Mouse (Mus musculus) forebrain, embryonic 16.5 days (tissue): ENCODE measurements around the gene Cd68. TPM values are rescaled to one million over a fixed set of nuclear protein-coding genes. Genes with fewer than 3 reads are reported as not detected.

Source experiments
- ATAC-seq: fragments of 200-750 bp; cut with Nextera tagmentation; 2 replicates; pipeline ENCODE4 v1.8.0; 2017; ENCODE audit warnings: mild to moderate bottlenecking, moderate library complexity
- H3K27ac ChIP-seq: fragments of 300-500 bp; sonication (generic); 2 replicates; pipeline ENCODE4 v1.5.1; 2014; ENCODE audit warnings: low read length, control low read depth
- H3K27me3 ChIP-seq: fragments of 300-500 bp; sonication (generic); replicated peaks from 2 replicates; pipeline ENCODE4 v1.6.1; 2014; ENCODE audit warnings: low read length; ENCODE audit not compliant: control insufficient read depth, insufficient read depth
- H3K36me3 ChIP-seq: fragments of 300-500 bp; sonication (generic); 2 replicates; pipeline ENCODE4 v1.6.1; 2014; ENCODE audit not compliant: control insufficient read depth, insufficient read depth
- H3K4me1 ChIP-seq: fragments of 300-500 bp; sonication (generic); replicated peaks from 2 replicates; pipeline ENCODE4 v1.6.1; 2014; ENCODE audit warnings: low read length; ENCODE audit not compliant: control insufficient read depth, insufficient read depth
- H3K4me2 ChIP-seq: fragments of 300-500 bp; sonication (generic); 2 replicates; pipeline ENCODE4 v1.6.1; 2014; ENCODE audit warnings: mild to moderate bottlenecking, low read length, control low read depth
- H3K4me3 ChIP-seq: fragments of 300-500 bp; sonication (generic); replicated peaks from 2 replicates; pipeline ENCODE4 v1.5.1; 2014; ENCODE audit warnings: mild to moderate bottlenecking, low read length, control low read depth
- H3K9ac ChIP-seq: fragments of 300-500 bp; sonication (generic); replicated peaks from 2 replicates; pipeline ENCODE4 v1.6.1; 2014; ENCODE audit warnings: low read depth, low read length, control low read depth
- H3K9me3 ChIP-seq: fragments of 300-500 bp; sonication (generic); 2 replicates; pipeline ENCODE4 v1.6.1; 2016; ENCODE audit warnings: low read length; ENCODE audit not compliant: control insufficient read depth
- WGBS: fragments of 180-500 bp; shearing (Covaris S2); extraction: QIAGEN DNeasy Blood & Tissue Kit; methylation state at CpG from one replicate; pipeline ENCODE4 v1.1.7; 2014; 5-methylcytosine and 5-hydroxymethylcytosine counted together
- polyA plus RNA-seq: library from polyadenylated mRNA; unstranded; fragments of >200 nt; fragmentation: Nextera tagmentation; extraction: Ambion mirVana; gene quantifications from 2 replicates; pipeline ENCODE4 v1.2.1, GENCODE M21; 2015

The Cd68 gene
- polyA plus RNA-seq, 1 experiment from 2014 or later: 7.8 TPM

DNA sequence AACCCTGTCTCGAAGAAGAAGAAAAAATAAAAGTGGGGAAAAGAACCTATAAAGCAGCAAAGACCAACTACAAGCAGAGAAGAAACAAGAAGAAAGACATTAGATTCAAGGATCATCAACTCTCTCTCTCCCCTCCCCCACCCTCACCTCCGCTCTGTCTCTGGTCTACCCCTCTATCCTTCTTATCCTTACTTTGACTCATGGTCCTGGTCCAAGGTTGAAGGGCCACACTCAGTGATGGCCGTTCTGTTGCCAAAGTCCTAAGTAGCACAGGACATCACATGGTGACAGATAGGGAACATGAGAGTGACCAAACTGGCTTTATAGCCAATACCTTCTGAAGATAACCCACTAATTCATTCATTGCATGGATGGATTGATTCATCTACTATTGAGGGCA lies 31.4 kb upstream of the Cd68 start:
- H3K9ac ChIP-seq: no peak overlapping the region
- no peak overlapping the region for H3K4me3 ChIP-seq
- no peak for ATAC-seq
- no peaks in the 10 kb centered on the region for H3K9me3 ChIP-seq
- 86% methylated on average over 2 of the region's 3 CpGs for WGBS
- peaks cover 11% of the 10 kb centered on the region for H3K4me1 ChIP-seq
- no peaks in the 10 kb centered on the region for H3K36me3 ChIP-seq
- no peak overlapping the region for H3K4me2 ChIP-seq
- H3K27ac ChIP-seq: no peak overlapping the region
- no peaks in the 10 kb centered on the region for H3K27me3 ChIP-seq

DNA sequence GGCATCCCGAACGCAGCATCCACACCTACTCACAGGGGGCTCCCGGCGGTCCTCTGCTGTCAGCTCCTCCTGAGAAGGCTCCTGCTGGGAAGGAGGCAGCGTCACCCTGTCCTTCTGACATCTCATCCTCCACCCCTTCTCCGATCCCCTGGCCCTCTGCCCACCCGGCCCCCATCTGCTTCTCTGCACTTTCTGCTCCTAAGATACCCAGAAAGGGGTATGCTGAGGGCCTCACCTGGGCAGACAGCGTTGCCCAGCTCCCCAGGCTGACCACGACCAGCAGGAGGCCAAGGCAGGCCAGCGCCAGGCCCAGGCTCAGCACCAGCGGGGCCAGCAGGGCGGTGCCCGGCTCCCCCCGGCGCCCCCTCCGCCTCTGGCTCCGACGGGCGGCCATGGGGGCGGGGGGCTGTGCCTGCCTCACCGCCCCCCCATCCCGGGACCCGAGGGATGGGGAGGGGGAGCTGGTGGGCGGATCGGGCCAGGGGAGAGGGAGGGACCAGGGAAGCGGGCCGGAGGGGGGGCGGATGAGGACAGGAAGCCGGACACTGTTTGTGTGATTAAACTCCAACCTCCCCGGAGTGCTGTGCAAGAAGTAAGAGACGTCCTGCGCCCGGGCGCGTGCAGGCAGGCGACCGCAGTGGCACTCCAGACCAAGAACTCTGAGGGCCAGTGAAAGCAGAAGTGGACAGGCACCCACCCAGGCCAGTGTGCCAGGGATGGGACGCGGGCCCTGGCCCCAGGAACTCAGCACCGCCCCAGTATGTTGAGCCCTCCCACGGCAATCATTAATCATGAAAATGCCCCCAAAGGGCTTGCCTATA lies 29.6 kb upstream of the Cd68 start, which contains the start of the genes Tnfsf12 and Tnfsfm13:
Tnfsf12 (minus strand) TSS at position 489 of the 821 bp plus-strand sequence.
Tnfsfm13 (minus strand) TSS at position 738 of the 821 bp plus-strand sequence.
- Histone ChIP-seq H3K36me3 (no peaks in the 10 kb centered on the region), H3K27ac (no peak within 1 kb of the TSS), H3K9me3 (no peaks in the 10 kb centered on the region), H3K27me3 (no peaks in the 10 kb centered on the region), H3K4me1 (peaks cover 11% of the 10 kb centered on the region), H3K9ac (peak within 1 kb of the TSS; percentile 68), H3K4me3 (peak within 1 kb of the TSS; percentile 44), H3K4me2 (peak within 1 kb of the TSS; percentile 90)
- peak; percentile 20; the same call in 1 of the 2 replicates for ATAC-seq
- WGBS: 2% methylated on average over 41 of the region's 41 CpGs

DNA sequence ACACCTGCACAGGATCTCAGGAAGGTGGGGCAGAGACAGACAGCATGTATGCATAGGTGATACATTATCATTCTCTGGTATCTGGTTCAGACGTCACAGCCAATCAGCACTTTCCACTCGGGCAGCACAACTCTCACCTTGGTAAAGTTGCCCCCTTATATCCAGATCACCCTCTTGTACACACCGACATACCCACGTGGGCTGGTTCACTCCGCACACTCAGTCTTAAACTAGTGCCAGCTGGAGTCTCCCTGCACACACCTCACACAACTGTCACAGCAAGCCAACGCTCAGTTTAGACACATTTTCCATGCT lies 29.1 kb upstream of the Cd68 start:
- H3K4me3 ChIP-seq: peak overlapping the region; percentile 44
- H3K9me3 ChIP-seq: no peaks in the 10 kb centered on the region
- WGBS: 24% methylated on average over 6 of the region's 6 CpGs
- no peaks in the 10 kb centered on the region for H3K36me3 ChIP-seq
- H3K9ac ChIP-seq: peak overlapping the region; percentile 68
- H3K4me2 ChIP-seq: peak overlapping the region; percentile 90
- H3K4me1 ChIP-seq: peaks cover 11% of the 10 kb centered on the region
- no peaks in the 10 kb centered on the region for H3K27me3 ChIP-seq
- H3K27ac ChIP-seq: no peak overlapping the region
- ATAC-seq: 0 out of 2 replicates have a peak, but pooled peaks have one; percentile 47

DNA sequence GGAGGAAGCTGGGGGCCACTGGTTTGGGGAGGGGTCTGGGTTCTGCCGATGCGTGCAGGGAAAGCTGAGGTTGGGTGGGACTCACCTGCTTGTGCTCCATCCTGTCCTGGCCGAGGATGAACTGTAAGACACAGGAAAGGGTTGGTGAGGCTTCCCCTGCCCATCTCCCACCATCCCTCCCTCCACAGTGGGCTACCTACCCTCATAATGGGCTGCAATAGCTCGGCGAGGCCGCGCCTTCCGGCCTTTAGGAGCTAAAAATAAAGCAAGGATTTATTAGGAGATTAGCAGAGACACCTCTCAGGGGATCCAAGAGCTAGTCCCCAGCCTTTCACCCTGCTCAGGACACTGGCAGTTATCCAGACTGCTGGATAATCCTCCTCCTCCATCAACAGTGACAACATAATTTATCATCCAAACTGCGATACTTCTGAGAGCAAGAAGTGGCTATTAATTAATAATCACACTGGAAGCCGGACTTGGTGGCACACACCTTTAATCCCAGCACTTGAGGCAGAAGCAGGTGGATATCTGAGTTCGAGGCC lies 27.5 kb upstream of the Cd68 start:
- ATAC-seq: no peak
- WGBS: 67% methylated on average over 11 of the region's 11 CpGs
- Histone ChIP-seq H3K4me1 (peaks cover 11% of the 10 kb centered on the region), H3K27ac (no peak overlapping the region), H3K4me2 (no peak overlapping the region), H3K27me3 (no peaks in the 10 kb centered on the region), H3K4me3 (no peak overlapping the region), H3K9me3 (no peaks in the 10 kb centered on the region), H3K9ac (no peak overlapping the region), H3K36me3 (no peaks in the 10 kb centered on the region)

DNA sequence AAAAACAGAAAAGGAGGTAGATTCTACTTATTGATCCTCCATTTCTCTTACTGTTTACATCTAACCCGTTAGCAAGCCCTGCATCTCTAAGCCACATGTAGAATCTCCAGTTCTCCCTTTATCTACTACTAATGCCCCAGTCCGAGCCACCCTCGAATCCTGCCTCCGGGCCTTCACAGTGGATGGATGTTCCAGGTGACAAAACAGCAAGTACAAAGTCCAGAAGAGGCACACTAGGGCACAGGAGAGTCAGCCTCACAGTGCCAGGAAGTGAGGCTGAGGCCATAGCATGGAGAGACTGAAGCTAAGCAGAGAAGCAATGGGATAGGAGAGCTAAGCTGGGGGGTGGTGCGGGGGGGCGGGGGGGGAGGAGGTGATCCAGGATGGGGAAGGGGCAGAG lies 26.9 kb upstream of the Cd68 start:
- no peak for ATAC-seq
- Histone ChIP-seq H3K9me3 (no peaks in the 10 kb centered on the region), H3K27me3 (no peaks in the 10 kb centered on the region), H3K4me2 (no peak overlapping the region), H3K9ac (no peak overlapping the region), H3K27ac (no peak overlapping the region), H3K36me3 (no peaks in the 10 kb centered on the region), H3K4me1 (peaks cover 11% of the 10 kb centered on the region), H3K4me3 (no peak overlapping the region)
- whole genome bisulfite sequencing: 84% methylated on average over 6 of the region's 6 CpGs

DNA sequence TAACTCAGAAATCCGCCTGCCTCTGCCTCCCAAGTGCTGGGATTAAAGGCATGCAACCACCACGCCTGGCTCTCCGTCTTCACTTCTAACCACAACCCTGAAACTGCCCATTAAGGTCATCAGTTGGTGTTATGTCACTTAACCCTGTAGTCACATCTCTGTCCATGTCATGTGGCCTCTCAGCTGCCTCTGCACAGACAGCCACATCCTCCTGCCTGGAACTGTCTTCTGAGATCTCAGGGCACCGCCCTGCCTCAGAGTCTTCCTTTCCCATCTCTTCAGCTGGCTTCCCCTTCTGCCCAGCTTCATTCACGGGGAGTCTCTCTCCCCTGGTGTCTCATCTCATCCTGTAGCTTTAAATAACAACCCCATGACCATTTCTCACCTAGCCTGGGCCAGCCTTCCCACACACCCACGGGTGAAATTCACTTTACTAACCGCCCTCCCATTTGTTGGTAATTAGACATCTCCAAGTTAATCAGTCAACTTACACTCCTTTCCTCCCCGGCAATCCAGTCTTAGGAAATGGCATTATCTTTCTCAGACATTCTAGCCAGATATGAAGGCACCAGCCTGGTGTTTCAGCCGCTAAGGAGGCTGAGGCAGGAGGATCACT lies 26.4 kb upstream of the Cd68 start:
- no peak overlapping the region for H3K9ac ChIP-seq
- H3K36me3 ChIP-seq: no peaks in the 10 kb centered on the region
- whole genome bisulfite sequencing: 81% methylated on average over 9 of the region's 9 CpGs

DNA sequence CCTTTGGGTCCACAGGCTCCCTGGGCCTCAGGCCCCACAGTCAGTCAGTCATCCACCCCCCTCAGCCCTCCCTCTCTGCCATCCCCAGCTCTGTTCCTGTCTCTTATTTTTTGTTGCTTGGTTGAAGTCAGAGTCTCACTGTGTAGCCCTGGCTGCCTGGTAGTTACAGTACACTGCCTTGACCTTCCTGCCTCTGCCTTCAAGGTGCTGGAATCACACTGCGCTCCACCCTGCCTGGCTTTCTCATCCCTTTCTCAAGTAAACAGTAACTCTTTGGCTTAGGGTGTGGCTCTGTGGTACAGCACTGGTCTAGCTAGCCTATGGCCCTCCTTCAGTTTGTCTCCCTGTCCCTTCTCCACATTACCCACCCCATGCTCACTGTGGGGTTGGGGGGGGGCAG lies 23.9 kb upstream of the Cd68 start:
- H3K27ac ChIP-seq: no peak overlapping the region
- ATAC-seq: no peak

More for the DNA sequence above, 26.4 kb upstream of the Cd68 start:
- ATAC-seq: no peak
- Histone ChIP-seq H3K27me3 (no peaks in the 10 kb centered on the region), H3K4me2 (no peak overlapping the region), H3K4me3 (no peak overlapping the region), H3K9me3 (no peaks in the 10 kb centered on the region), H3K27ac (no peak overlapping the region), H3K4me1 (peaks cover 11% of the 10 kb centered on the region)

DNA sequence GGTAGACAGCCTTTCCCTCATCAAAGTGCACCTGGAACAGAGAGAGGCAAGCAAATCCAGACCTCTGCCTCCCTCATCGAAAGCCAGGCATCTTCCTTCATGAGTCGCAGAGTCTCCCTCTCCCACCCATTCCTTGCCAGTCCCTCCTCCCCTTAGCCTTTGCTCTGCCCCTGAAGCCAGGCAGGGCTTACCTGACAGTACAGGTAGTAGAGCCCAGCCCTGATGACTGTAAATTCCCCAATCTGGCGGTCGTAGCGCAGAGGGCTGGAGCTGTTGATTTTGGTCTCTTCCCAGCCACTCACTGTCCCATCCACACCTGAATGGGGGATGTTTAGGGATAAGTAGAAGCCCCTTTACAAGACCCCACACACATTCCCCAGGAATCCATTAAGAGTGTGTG lies 21.1 kb upstream of the Cd68 start:
- Histone ChIP-seq H3K27ac (no peak overlapping the region), H3K27me3 (no peaks in the 10 kb centered on the region), H3K9me3 (no peaks in the 10 kb centered on the region), H3K4me1 (peaks cover 24% of the 10 kb centered on the region), H3K4me2 (no peak overlapping the region), H3K9ac (no peak overlapping the region), H3K4me3 (no peak overlapping the region), H3K36me3 (no peaks in the 10 kb centered on the region)
- ATAC-seq: no peak
- 61% methylated on average over 5 of the region's 5 CpGs for WGBS

More for the DNA sequence above, 23.9 kb upstream of the Cd68 start:
- no peaks in the 10 kb centered on the region for H3K36me3 ChIP-seq
- H3K4me3 ChIP-seq: no peak overlapping the region
- WGBS: 97% methylated on average over 1 of the region's 1 CpGs
- no peak overlapping the region for H3K9ac ChIP-seq
- H3K4me1 ChIP-seq: peaks cover 12% of the 10 kb centered on the region
- H3K27me3 ChIP-seq: no peaks in the 10 kb centered on the region
- H3K4me2 ChIP-seq: no peak overlapping the region
- no peaks in the 10 kb centered on the region for H3K9me3 ChIP-seq

DNA sequence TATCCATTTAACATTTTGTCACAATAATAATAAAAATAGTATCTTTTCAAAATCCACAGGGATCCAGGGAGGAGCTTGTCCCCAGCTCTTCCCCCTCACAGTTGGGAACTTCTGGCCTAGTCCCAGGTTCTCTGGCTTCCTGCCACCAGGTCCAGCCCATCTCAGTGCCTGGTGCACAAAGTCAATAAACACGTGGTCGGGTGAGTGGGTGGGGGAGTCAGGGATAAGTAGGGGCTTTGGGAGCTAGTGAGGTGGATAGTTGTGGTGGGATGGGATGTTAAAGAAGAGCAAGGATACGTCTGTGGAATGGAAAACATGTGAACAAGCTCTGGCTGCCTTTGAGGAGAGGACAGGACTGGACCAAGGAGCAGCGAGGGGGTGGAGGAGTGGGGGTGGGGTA lies 20.4 kb upstream of the Cd68 start:
- no peak for ATAC-seq
- Histone ChIP-seq H3K36me3 (no peaks in the 10 kb centered on the region), H3K4me1 (peaks cover 24% of the 10 kb centered on the region), H3K27ac (no peak overlapping the region; the same call in none of the 2 replicates), H3K4me2 (no peak overlapping the region), H3K9ac (0 out of 2 replicates have a peak overlapping the region, but pooled peaks have one; percentile 22), H3K27me3 (no peaks in the 10 kb centered on the region), H3K9me3 (no peaks in the 10 kb centered on the region), H3K4me3 (no peak overlapping the region)
- WGBS: 12% methylated on average over 4 of the region's 4 CpGs
